Mouse (Mus musculus): ENCODE data around the gene C1qc.

C1qc gene

GRCm38 (mm10) chr4:136848565-136848964 lies 44.3 kb downstream of the C1qc start:
- DNase-seq (ENCODE audit: low spot score): no peak

GRCm38 (mm10) chr4:136847166-136847565 lies 45.7 kb downstream of the C1qc start:
- DNase-seq (ENCODE audit: low spot score): no peak

GRCm38 (mm10) chr4:136842802-136843201 lies 50.1 kb downstream of the C1qc start:
- DNase-seq (ENCODE audit: low spot score): no peak

- DNase-seq (ENCODE audit: low spot score): no peak
Measured at GRCm38 (mm10) chr4:136842033-136842432, 50.8 kb downstream of the C1qc start.

- peak; percentile 98 for DNase-seq (ENCODE audit: low spot score)
Measured at GRCm38 (mm10) chr4:136841056-136841455, 51.8 kb downstream of the C1qc start.

All from retina, embryonic 14.5 days (tissue).